Mouse (Mus musculus): ENCODE results near the gene Ip6k3.

DNA sequence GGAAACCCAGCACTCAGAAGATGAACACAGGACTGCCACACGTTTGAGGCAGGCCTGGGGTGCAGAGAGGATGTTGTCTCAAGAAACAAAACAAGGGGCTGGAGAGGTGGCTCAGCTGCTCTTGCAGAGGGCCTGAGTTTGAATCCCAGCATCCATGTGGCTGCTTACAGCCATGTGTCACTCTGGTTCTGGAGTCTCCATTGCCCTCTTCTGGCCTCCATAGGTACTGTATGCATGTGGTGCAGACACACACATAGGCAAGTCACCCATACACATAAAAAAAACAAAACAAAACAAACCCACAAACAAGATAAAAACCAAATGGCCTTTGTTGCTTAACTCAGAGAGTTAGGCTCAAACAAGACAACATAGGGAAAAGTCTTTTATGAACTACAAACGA is 34.4 kb upstream of the Ip6k3 start:
- TF ChIP-seq CHD2 (IDR thresholded peaks at IDR 0.05; ENCODE audit: low read depth, low read length) (no peak), HCFC1 (IDR thresholded peaks at IDR 0.05; ENCODE audit: borderline replicate concordance, insufficient read depth, low read length) (no peak), ZC3H11A (IDR thresholded peaks at IDR 0.05; ENCODE audit: borderline replicate concordance, low read depth, low read length) (no peak)

All from ES-E14 (cell line).